Comparison of ENCODE assay signal across 19 mouse cellular contexts in the genomic region with DNA sequence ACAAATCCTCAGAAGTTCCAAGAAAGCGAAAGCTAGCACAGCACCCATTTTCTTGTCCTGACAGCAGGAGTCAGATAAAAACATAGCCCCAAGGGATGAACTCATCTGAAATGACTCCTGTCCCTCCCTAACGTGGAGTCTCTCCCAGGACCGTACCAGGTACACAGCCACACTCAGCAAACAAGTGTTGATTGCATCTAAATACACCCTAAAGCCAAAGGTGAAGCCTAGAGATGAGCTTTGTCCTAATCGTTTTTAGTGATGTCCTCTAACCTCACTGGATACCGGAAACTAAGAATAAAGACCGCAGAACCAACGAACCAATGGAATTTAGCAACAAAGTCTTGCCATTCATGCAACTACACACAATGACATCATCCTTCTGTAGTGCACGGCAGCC.
DNase-seq lines count a peak whose midpoint lies in the region; ATAC-seq and TF ChIP-seq lines count a peak whose summit lies in the region.
"Had no signal": no experiment of that assay in that cellular context is flagged by ENCODE, and none has a peak within 500 bp of the region (broad histone marks: within the 10 kb centered on the region; RNA-seq: fewer than 3 reads in every experiment).

No protein-coding gene starts in this region.

- H3K9me3 ChIP-seq in heart, embryonic 11.5 days (replicated peaks; ENCODE audit: control insufficient read depth, low read length), result no peaks in the 10 kb centered on the region
- H3K9me3 ChIP-seq in heart, embryonic 16.5 days (replicated peaks; ENCODE audit: control insufficient read depth, low read length), result no peaks in the 10 kb centered on the region
- no peaks in the 10 kb centered on the region for H3K9me3 ChIP-seq in E14TG2a.4 (ENCODE audit: low read length)
- H3K9me3 ChIP-seq: forebrain, embryonic 13.5 days; hindbrain, embryonic 15.5 days; midbrain, embryonic 13.5 days had no signal

- no peak overlapping the region for H3K4me3 ChIP-seq in heart, embryonic 11.5 days (ENCODE audit: low read depth, low read length)
- H3K4me3 ChIP-seq in heart, embryonic 16.5 days (ENCODE audit: low read length), result no peak overlapping the region
- H3K4me3 ChIP-seq in E14TG2a.4 (replicated peaks; ENCODE audit: low read length) (peak overlapping the region; percentile 43), myocyte (no peak overlapping the region)
- H3K4me3 ChIP-seq: forebrain, embryonic 13.5 days; hindbrain, embryonic 15.5 days; midbrain, embryonic 13.5 days had no signal

- no peaks in the 10 kb centered on the region for H3K27me3 ChIP-seq in heart, embryonic 11.5 days (ENCODE audit: control insufficient read depth, insufficient read depth, low read length)
- no peaks in the 10 kb centered on the region for H3K27me3 ChIP-seq in heart, embryonic 16.5 days (ENCODE audit: control insufficient read depth, insufficient read depth, low read length)
- H3K27me3 ChIP-seq in E14TG2a.4 (ENCODE audit: insufficient read depth, low read length) (no peaks in the 10 kb centered on the region), myocyte (ENCODE audit: control insufficient read depth, insufficient read depth, insufficient read length) (no peaks in the 10 kb centered on the region)
- H3K27me3 ChIP-seq: forebrain, embryonic 13.5 days; hindbrain, embryonic 15.5 days; midbrain, embryonic 13.5 days had no signal

- no peak for ATAC-seq in heart, embryonic 11.5 days (replicated peaks; ENCODE audit: insufficient number of reproducible peaks, low FRiP score, low TSS enrichment)
- ATAC-seq in heart, embryonic 16.5 days (replicated peaks; ENCODE audit: extremely low read depth, insufficient read depth, low FRiP score), result no peak
- ATAC-seq: forebrain, embryonic 13.5 days; inflammation-experienced regulatory T-cells, adult 6 months; lung, postnatal 0 days; midbrain, embryonic 13.5 days had no signal

- H3K27ac ChIP-seq in heart, embryonic 11.5 days (ENCODE audit: low read depth, low read length), result peak overlapping the region; percentile 87
- peak overlapping the region; percentile 91 for H3K27ac ChIP-seq in heart, embryonic 16.5 days (ENCODE audit: low read length)
- H3K27ac ChIP-seq: forebrain, embryonic 13.5 days; hindbrain, embryonic 15.5 days; macrophage; midbrain, embryonic 13.5 days had no signal

- TF ChIP-seq CTCF in E14TG2a.4 (conservative IDR thresholded peaks at IDR 0.05; ENCODE audit: low read length), result no peak

- no peak for DNase-seq in heart, adult 8-10 months (ENCODE audit: low spot score)
- no peak for DNase-seq in heart, postnatal 4 days
- DNase-seq: adrenal gland, adult 8-10 months; kidney, adult 11 months; kidney, postnatal 14 days; lung, adult 18-20 months; thymus, postnatal 4 days had no signal

- peaks cover 58% of the 10 kb centered on the region for H3K4me1 ChIP-seq in heart, embryonic 11.5 days (ENCODE audit: control insufficient read depth, insufficient read depth, low read length)
- H3K4me1 ChIP-seq in heart, embryonic 16.5 days (ENCODE audit: control insufficient read depth, insufficient read depth, low read length), result peaks cover 35% of the 10 kb centered on the region
- peaks cover 59% of the 10 kb centered on the region for H3K4me1 ChIP-seq in E14TG2a.4 (replicated peaks; ENCODE audit: low read depth, low read length)

- H3K9ac ChIP-seq in heart, embryonic 11.5 days (ENCODE audit: low read depth, low read length), result no peak overlapping the region; the same call in 1 of the 2 replicates
- peak overlapping the region; percentile 57 for H3K9ac ChIP-seq in heart, embryonic 16.5 days (ENCODE audit: low read length)
- H3K9ac ChIP-seq: forebrain, embryonic 13.5 days; hindbrain, embryonic 15.5 days; midbrain, embryonic 13.5 days had no signal

- no peak overlapping the region for H3ac ChIP-seq in myocyte (ENCODE audit: control insufficient read depth, insufficient read length)

- no peak overlapping the region; the same call in 1 of the 2 replicates for H3K4me2 ChIP-seq in heart, embryonic 11.5 days
- H3K4me2 ChIP-seq in heart, embryonic 16.5 days (ENCODE audit: low read depth, low read length), result no peak overlapping the region
- peak overlapping the region; percentile 66 for H3K4me2 ChIP-seq in myocyte (ENCODE audit: low read depth)
- H3K4me2 ChIP-seq: forebrain, embryonic 13.5 days; hindbrain, embryonic 15.5 days; liver, embryonic 11.5 days; midbrain, embryonic 13.5 days had no signal

- no peaks in the 10 kb centered on the region for H3K36me3 ChIP-seq in heart, embryonic 11.5 days (ENCODE audit: control insufficient read depth, insufficient read depth, low read length)
- H3K36me3 ChIP-seq in heart, embryonic 16.5 days (ENCODE audit: control insufficient read depth, insufficient read depth), result no peaks in the 10 kb centered on the region
- H3K36me3 ChIP-seq in E14TG2a.4 (ENCODE audit: insufficient read depth, low read length), result no peaks in the 10 kb centered on the region
- H3K36me3 ChIP-seq in myocyte (ENCODE audit: control insufficient read depth, insufficient read depth), result no peaks in the 10 kb centered on the region
- H3K36me3 ChIP-seq: G1E; hindbrain, embryonic 15.5 days; midbrain, embryonic 13.5 days had no signal

- 74% methylated on average over 8 of the region's 8 CpGs for WGBS in heart, embryonic 11.5 days (ENCODE audit: insufficient replicate concordance)
- 69% methylated on average over 8 of the region's 8 CpGs for WGBS in heart, embryonic 16.5 days

- H3K79me2 ChIP-seq in myocyte (ENCODE audit: control insufficient read depth, insufficient read depth), result no peaks in the 10 kb centered on the region

- no peak for TF ChIP-seq POLR2A in myocyte (IDR thresholded peaks at IDR 0.05; ENCODE audit: insufficient read length, low read depth)

TF ChIP-seq in myocyte, 11 proteins besides CTCF, POLR2A, EP300 and RAD21:
- TF ChIP-seq MYOD1 (IDR thresholded peaks at IDR 0.05; ENCODE audit: control insufficient read depth in 1 of 3, insufficient read length in 2 of 3, low read depth in 2 of 3), result no peak
- TF ChIP-seq TCF12 (IDR thresholded peaks at IDR 0.05; ENCODE audit: insufficient read depth, poor library complexity, severe bottlenecking), result no peak
- no peak for TF ChIP-seq REST (IDR thresholded peaks at IDR 0.05; ENCODE audit: insufficient read depth, insufficient read length)
- no peak for TF ChIP-seq E2F4 (IDR thresholded peaks at IDR 0.05; ENCODE audit: insufficient read depth)
- no peak for TF ChIP-seq SRF (IDR thresholded peaks at IDR 0.05; ENCODE audit: control insufficient read depth, insufficient read length, low read depth)
- TF ChIP-seq MAX (IDR thresholded peaks at IDR 0.05; ENCODE audit: low read depth), result no peak
- no peak for TF ChIP-seq USF1 (IDR thresholded peaks at IDR 0.05; ENCODE audit: low read depth)
- no peak for TF ChIP-seq POLR2AphosphoS2 (IDR thresholded peaks at IDR 0.05; ENCODE audit: insufficient read length, low read depth)
- TF ChIP-seq CEBPB (IDR thresholded peaks at IDR 0.05; ENCODE audit: insufficient read depth, poor library complexity, severe bottlenecking), result no peak
- TF ChIP-seq TCF3 (IDR thresholded peaks at IDR 0.05; ENCODE audit: insufficient read length, low read depth), result no peak
- no peak for TF ChIP-seq MYOG (IDR thresholded peaks at IDR 0.05; ENCODE audit: control insufficient read depth in 1 of 3, insufficient read depth in 1 of 3, insufficient read length in 2 of 3, low read depth in 2 of 3)
